Mouse (Mus musculus): ENCODE measurements around the gene Col9a2.

Col9a2 gene

DNA sequence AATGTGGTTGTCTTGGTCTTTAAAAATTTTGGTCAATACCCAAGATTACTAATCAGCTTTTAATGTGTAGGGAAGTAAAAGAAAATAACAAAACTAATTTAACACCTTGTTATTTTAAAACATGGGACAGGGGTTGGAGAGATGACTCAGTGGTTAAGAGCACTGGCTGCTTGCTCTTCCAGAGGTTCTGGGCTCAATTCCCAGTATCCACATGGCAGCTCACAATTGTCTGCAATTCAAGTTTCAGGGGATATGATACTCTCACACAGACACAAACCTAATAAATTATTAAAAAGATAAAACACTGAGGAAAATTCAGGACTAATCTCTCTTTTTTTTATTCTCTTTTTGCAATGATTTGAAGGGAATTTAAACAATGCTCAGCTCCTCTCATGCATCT is 45.3 kb downstream of the Col9a2 start:
- no peak for DNase-seq (ENCODE audit: low spot score in 2 of 2)

DNA sequence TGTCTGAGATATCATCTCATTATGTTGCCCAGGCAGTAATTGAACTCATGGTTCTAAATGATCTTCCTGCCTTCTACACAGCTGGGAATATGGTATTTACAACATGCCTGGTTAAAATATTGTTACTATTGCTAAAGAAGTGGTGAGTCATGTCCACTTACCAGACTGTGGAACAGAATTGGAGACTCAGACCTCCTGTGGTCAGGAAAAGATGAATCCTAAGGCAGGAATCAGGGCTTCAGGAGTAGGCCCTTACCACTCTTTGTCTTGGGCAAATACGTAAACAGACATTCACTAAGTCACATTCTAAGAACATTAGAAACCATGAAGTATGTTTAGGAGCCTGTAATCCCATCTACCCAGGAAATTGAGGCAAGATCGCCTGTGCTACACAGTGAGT is 49.5 kb downstream of the Col9a2 start:
- DNase-seq (ENCODE audit: low spot score in 2 of 2) = no peak

DNA sequence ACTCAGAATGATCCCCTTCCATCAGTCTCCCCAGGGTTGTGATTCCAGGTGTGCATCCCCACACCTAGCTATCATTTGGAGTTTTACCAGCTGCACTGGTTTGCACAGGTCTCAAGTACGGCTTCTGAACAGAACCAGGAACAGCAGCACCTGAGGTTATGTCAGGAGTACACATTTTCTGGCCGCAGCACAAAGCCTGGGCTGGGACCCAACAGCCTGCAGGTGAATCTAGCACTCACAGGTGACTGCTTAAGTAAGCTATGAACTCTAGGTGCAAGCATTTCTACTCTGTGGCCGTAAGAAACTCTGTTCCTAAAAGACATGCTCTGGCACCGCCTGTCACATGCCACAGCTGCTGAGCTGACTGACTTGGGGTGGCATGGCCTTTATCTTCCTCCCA is 51.0 kb downstream of the Col9a2 start:
- no peak for DNase-seq (ENCODE audit: low spot score in 2 of 2)

DNA sequence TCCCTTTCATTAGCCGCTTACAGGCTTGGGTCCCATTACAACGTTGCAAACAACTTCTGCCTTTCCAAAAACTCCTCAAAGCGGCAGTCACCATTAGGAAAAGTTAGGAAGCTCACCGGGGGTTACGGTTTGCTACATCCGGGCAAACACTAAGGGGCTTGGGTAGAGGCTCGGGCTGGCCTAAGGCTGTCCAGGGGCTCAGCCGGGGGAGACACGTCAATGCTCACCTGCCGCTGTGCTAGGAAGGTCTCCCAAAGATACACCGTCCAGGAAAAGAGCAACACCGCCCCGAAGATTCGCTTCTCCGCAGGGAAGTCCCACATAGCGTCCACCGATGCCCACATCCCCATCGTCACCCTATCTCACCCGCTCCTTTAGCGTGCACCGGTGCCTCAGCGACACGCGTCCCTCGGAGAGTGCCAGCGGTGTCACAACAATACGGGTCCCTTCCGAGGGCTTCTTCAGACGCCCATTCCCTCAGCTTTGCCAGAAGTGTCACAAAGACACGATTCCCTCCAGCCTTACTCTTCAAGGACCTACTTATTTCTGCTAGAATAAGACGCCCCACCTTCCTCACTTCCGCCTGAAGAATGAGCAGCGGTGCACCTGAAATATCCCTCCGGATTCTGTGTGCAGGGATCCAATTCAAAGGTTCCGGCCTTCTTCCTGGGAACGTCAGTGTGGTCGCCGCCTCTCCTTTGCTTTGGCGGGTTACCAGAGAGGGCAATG is 58.6 kb downstream of the Col9a2 start, which contains the start of gene Zmpste24:
Zmpste24 (minus strand) TSS at position 592 of the 729 bp plus-strand sequence.
- peak; percentile 75 to 78 for DNase-seq (ENCODE audit: low spot score in 2 of 2)

DNA sequence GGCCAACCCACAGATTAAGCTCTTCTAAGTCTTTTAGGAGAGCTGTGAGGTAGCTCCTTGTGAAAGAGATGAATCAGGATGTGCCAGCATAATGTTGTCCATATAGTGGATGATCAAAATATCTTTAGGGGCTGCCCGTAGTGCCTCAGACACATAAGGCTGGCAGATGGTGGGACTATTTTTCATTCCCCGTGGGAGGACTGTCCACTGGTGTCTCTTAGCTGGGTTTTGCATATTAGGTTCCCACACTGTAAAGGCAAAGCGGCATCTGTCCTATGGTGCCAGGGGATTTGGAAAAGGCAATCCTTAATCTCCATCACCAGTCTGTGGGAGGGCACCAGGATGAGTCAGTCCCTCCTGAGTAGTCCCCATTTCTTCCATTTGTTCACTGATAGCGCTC is 64.1 kb downstream of the Col9a2 start:
- no peak for DNase-seq (ENCODE audit: low spot score in 2 of 2)

All from urinary bladder, postnatal 4 days (tissue).